32 mouse cellular contexts compared by ENCODE assay signal in the genomic region with DNA sequence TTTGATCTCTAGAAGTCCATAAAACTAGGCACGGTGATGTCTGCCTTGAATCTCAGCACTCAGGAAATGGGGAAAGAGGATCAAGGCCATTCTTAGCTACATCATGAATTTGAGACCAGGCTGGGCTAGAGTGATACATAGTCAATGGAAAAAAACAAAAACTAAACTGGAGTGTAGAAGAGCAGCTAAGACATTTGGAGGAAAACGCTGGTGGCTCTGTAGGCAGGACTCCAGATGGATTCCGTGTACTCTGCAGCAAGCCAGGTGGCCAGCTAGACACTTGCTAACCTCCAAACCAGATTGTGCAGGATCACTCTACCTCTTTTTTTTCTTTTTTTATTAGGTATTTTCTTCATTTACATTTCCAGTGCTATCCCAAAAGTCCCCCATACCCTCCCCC.
"Had no signal": no experiment of that assay in that cellular context is flagged by ENCODE, and none has a peak within 500 bp of the region (broad histone marks: within the 10 kb centered on the region; RNA-seq: fewer than 3 reads in every experiment).

No protein-coding gene starts in this region.

- H3K4me3 ChIP-seq: limb, embryonic 10.5 days; limb, embryonic 12.5 days; limb, embryonic 13.5 days; limb, embryonic 15.5 days; liver, embryonic 12.5 days; liver, embryonic 13.5 days; liver, embryonic 15.5 days; lung, embryonic 15.5 days; megakaryocyte, embryonic 14.5 days; midbrain, embryonic 10.5 days; midbrain, embryonic 12.5 days; midbrain, embryonic 13.5 days; midbrain, embryonic 15.5 days; myocyte; neural tube, embryonic 12.5 days had no signal

- H3K4me2 ChIP-seq: limb, embryonic 12.5 days; limb, embryonic 13.5 days; limb, embryonic 15.5 days; liver, embryonic 11.5 days; liver, embryonic 12.5 days; liver, embryonic 13.5 days; liver, embryonic 15.5 days; lung, embryonic 14.5 days; lung, embryonic 15.5 days; midbrain, embryonic 11.5 days; midbrain, embryonic 12.5 days; midbrain, embryonic 13.5 days; midbrain, embryonic 15.5 days; neural tube, embryonic 12.5 days had no signal

- H3K27me3 ChIP-seq: limb, embryonic 12.5 days; limb, embryonic 13.5 days; limb, embryonic 15.5 days; liver, embryonic 12.5 days; liver, embryonic 13.5 days; liver, embryonic 15.5 days; lung, embryonic 15.5 days; megakaryocyte, embryonic 14.5 days; midbrain, embryonic 12.5 days; midbrain, embryonic 13.5 days; midbrain, embryonic 15.5 days; neural tube, embryonic 12.5 days had no signal

- H3K9ac ChIP-seq: limb, embryonic 12.5 days; limb, embryonic 13.5 days; limb, embryonic 15.5 days; liver, embryonic 12.5 days; liver, embryonic 13.5 days; liver, embryonic 14.5 days; liver, embryonic 15.5 days; liver, postnatal 0 days; lung, embryonic 14.5 days; lung, embryonic 15.5 days; midbrain, embryonic 12.5 days; midbrain, embryonic 13.5 days; midbrain, embryonic 15.5 days; neural tube, embryonic 12.5 days had no signal

- H3K36me3 ChIP-seq: limb, embryonic 10.5 days; limb, embryonic 12.5 days; limb, embryonic 13.5 days; limb, embryonic 15.5 days; liver, embryonic 12.5 days; liver, embryonic 13.5 days; liver, embryonic 15.5 days; lung, embryonic 15.5 days; midbrain, embryonic 10.5 days; midbrain, embryonic 12.5 days; midbrain, embryonic 13.5 days; midbrain, embryonic 15.5 days; neural tube, embryonic 12.5 days had no signal

- H3K4me1 ChIP-seq: limb, embryonic 10.5 days; limb, embryonic 12.5 days; limb, embryonic 13.5 days; limb, embryonic 15.5 days; liver, embryonic 12.5 days; liver, embryonic 13.5 days; liver, embryonic 15.5 days; lung, embryonic 15.5 days; megakaryocyte, embryonic 14.5 days; midbrain, embryonic 10.5 days; midbrain, embryonic 12.5 days; midbrain, embryonic 13.5 days; midbrain, embryonic 15.5 days; neural tube, embryonic 12.5 days had no signal

- H3K27ac ChIP-seq: limb, embryonic 10.5 days; limb, embryonic 12.5 days; limb, embryonic 13.5 days; limb, embryonic 15.5 days; liver, embryonic 12.5 days; liver, embryonic 13.5 days; liver, embryonic 14.5 days; liver, embryonic 15.5 days; lung, embryonic 15.5 days; macrophage; midbrain, embryonic 10.5 days; midbrain, embryonic 12.5 days; midbrain, embryonic 13.5 days; midbrain, embryonic 15.5 days; neural tube, embryonic 12.5 days had no signal

- ATAC-seq: liver, embryonic 12.5 days; liver, postnatal 0 days; lung, postnatal 0 days; midbrain, embryonic 13.5 days; midbrain, embryonic 15.5 days; midbrain, embryonic 16.5 days had no signal

- H3K9me3 ChIP-seq: limb, embryonic 10.5 days; limb, embryonic 12.5 days; limb, embryonic 13.5 days; limb, embryonic 15.5 days; liver, embryonic 13.5 days; liver, embryonic 15.5 days; lung, embryonic 15.5 days; midbrain, embryonic 10.5 days; midbrain, embryonic 12.5 days; midbrain, embryonic 13.5 days; midbrain, embryonic 15.5 days; neural tube, embryonic 12.5 days had no signal

- DNase-seq: left cerebral cortex, postnatal 4 days; liver; liver, embryonic 13.5 days; liver, postnatal 0 days; lung, adult 18-20 months; lung, adult 2 months; lung, embryonic 14.5 days; lung, postnatal 10 days; lung, postnatal 14 days; lung, postnatal 36 days; lung, postnatal 4 days; midbrain, embryonic 14.5 days had no signal
